Mouse (Mus musculus): ENCODE results near the gene Snx29.

DNA sequence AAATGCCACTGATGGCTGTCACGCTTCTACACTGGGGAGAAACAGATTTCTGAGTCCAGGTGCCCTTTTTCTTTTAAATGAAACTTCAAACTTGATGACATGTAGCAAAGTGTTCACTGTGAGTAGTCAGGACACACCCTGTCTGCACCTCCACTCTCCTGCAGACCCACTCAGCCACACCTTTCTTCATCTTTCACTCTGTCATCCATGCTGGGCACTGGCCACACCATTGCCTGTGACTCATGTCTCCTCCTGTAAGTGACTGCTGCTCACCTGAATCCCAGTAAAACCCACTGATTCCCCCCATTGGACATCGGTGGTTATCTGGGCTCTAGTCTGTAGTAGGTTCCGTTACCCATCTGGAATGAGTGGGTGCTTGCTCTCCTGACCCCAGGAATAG, 467.8 kb downstream of the Snx29 start:
- TF ChIP-seq CTCF (IDR thresholded peaks at IDR 0.05): no peak
- TF ChIP-seq EP300 (IDR thresholded peaks at IDR 0.05): no peak
